In the genomic region with DNA sequence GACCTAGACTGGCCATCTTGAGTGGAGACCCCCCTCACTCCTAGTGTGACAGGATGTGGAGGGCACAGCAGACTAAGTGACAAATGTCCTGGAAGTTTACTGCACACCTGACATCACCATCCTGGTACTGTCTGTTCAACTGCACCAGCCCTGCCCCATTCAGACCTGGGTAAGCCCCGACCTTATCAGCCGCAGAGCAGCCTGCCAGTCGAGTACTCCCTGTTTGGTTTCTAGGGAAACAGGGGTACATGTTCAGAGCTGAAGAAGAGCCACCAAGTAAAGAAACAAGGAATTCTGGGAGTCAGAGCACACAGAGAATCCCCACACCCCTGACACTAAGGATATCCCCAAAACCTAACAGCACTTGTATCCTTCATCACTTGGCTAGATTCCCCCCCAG, we compare ENCODE assay signal across 13 mouse cellular contexts. TPM values are rescaled to one million over a fixed set of nuclear protein-coding genes. Genes with fewer than 3 reads are reported as not detected.
DNase-seq lines count a peak whose midpoint lies in the region; ATAC-seq and TF ChIP-seq lines count a peak whose summit lies in the region.
"Had no signal": no experiment of that assay in that cellular context is flagged by ENCODE, and none has a peak within 500 bp of the region (broad histone marks: within the 10 kb centered on the region; RNA-seq: fewer than 3 reads in every experiment).

No protein-coding gene starts in this region.

- H3K27ac ChIP-seq in forebrain, embryonic 10.5 days, result peak overlapping the region; percentile 77; the same call in 1 of the 2 replicates
- H3K27ac ChIP-seq in forebrain, embryonic 13.5 days, result no peak overlapping the region
- peak overlapping the region; percentile 87 for H3K27ac ChIP-seq in midbrain, embryonic 12.5 days (replicated peaks)
- H3K27ac ChIP-seq in midbrain, postnatal 0 days (ENCODE audit: low read depth, low read length), result no peak overlapping the region
- peak overlapping the region; percentile 59 for H3K27ac ChIP-seq in liver, embryonic 12.5 days
- no peak overlapping the region for H3K27ac ChIP-seq in stomach, embryonic 16.5 days (ENCODE audit: low read length)
- H3K27ac ChIP-seq in heart, embryonic 12.5 days (ENCODE audit: poor library complexity, severe bottlenecking), result no peak overlapping the region
- H3K27ac ChIP-seq: kidney, embryonic 15.5 days had no signal

- H3K36me3 ChIP-seq in forebrain, embryonic 10.5 days (replicated peaks), result peaks cover 26% of the 10 kb centered on the region
- peaks cover 22% of the 10 kb centered on the region for H3K36me3 ChIP-seq in forebrain, embryonic 13.5 days (ENCODE audit: poor library complexity, severe bottlenecking)
- peaks cover 23% of the 10 kb centered on the region for H3K36me3 ChIP-seq in midbrain, embryonic 12.5 days
- peaks cover 4% of the 10 kb centered on the region; the same call in 1 of the 2 replicates for H3K36me3 ChIP-seq in midbrain, postnatal 0 days (ENCODE audit: insufficient read depth, low read length)
- peaks cover 16% of the 10 kb centered on the region for H3K36me3 ChIP-seq in liver, embryonic 12.5 days
- 0 out of 2 replicates have a peak, but pooled peaks cover 9% of the 10 kb centered on the region for H3K36me3 ChIP-seq in stomach, embryonic 16.5 days (ENCODE audit: control insufficient read depth, insufficient read depth, low read length)
- H3K36me3 ChIP-seq in heart, embryonic 12.5 days, result no peaks in the 10 kb centered on the region

- no peaks in the 10 kb centered on the region for H3K9me3 ChIP-seq in forebrain, embryonic 10.5 days
- H3K9me3 ChIP-seq in forebrain, embryonic 13.5 days (replicated peaks), result no peaks in the 10 kb centered on the region
- H3K9me3 ChIP-seq in midbrain, embryonic 12.5 days, result no peaks in the 10 kb centered on the region
- no peaks in the 10 kb centered on the region for H3K9me3 ChIP-seq in midbrain, postnatal 0 days (ENCODE audit: low read length)
- H3K9me3 ChIP-seq in liver, embryonic 12.5 days (replicated peaks), result no peaks in the 10 kb centered on the region
- H3K9me3 ChIP-seq in stomach, embryonic 16.5 days (replicated peaks; ENCODE audit: control insufficient read depth, low read length), result no peaks in the 10 kb centered on the region
- no peaks in the 10 kb centered on the region for H3K9me3 ChIP-seq in heart, embryonic 12.5 days (replicated peaks)
- H3K9me3 ChIP-seq: embryonic facial prominence, embryonic 13.5 days; kidney, embryonic 15.5 days had no signal

- peaks cover 18% of the 10 kb centered on the region; the same call in 1 of the 2 replicates for H3K27me3 ChIP-seq in forebrain, embryonic 10.5 days (ENCODE audit: poor library complexity, severe bottlenecking)
- no peaks in the 10 kb centered on the region for H3K27me3 ChIP-seq in forebrain, embryonic 13.5 days
- H3K27me3 ChIP-seq in midbrain, embryonic 12.5 days, result no peaks in the 10 kb centered on the region
- no peaks in the 10 kb centered on the region for H3K27me3 ChIP-seq in midbrain, postnatal 0 days (ENCODE audit: insufficient read depth, low read length)
- no peaks in the 10 kb centered on the region for H3K27me3 ChIP-seq in liver, embryonic 12.5 days (replicated peaks)
- no peaks in the 10 kb centered on the region for H3K27me3 ChIP-seq in stomach, embryonic 16.5 days (ENCODE audit: control insufficient read depth, insufficient read depth, low read length)
- no peaks in the 10 kb centered on the region for H3K27me3 ChIP-seq in heart, embryonic 12.5 days (replicated peaks)
- H3K27me3 ChIP-seq: embryonic facial prominence, embryonic 13.5 days; kidney, embryonic 15.5 days had no signal

- no peak for TF ChIP-seq CTCF in midbrain, postnatal 0 days (IDR thresholded peaks at IDR 0.05)

- no peak for DNase-seq in forebrain, embryonic 10.5 days (ENCODE audit: extremely low spot score, low spot score)
- no peak for DNase-seq in midbrain, postnatal 0 days (ENCODE audit: low spot score)
- DNase-seq in spleen, adult 18-20 months, result no peak
- DNase-seq: cerebellum, adult 8-10 months; heart, postnatal 4 days; thymus, adult 2 months had no signal

- 61% methylated on average over 3 of the region's 3 CpGs for WGBS in forebrain, embryonic 10.5 days
- 50% methylated on average over 3 of the region's 3 CpGs for WGBS in forebrain, embryonic 13.5 days
- 36% methylated on average over 3 of the region's 3 CpGs for WGBS in midbrain, embryonic 12.5 days
- whole genome bisulfite sequencing in midbrain, postnatal 0 days, result 34% methylated on average over 3 of the region's 3 CpGs
- 9% methylated on average over 3 of the region's 3 CpGs for WGBS in liver, embryonic 12.5 days (ENCODE audit: insufficient replicate concordance)
- WGBS in stomach, embryonic 16.5 days, result 40% methylated on average over 3 of the region's 3 CpGs
- WGBS in heart, embryonic 12.5 days, result 19% methylated on average over 3 of the region's 3 CpGs

- H3K4me3 ChIP-seq in forebrain, embryonic 10.5 days, result no peak overlapping the region
- no peak overlapping the region for H3K4me3 ChIP-seq in forebrain, embryonic 13.5 days
- no peak overlapping the region for H3K4me3 ChIP-seq in midbrain, embryonic 12.5 days
- no peak overlapping the region for H3K4me3 ChIP-seq in midbrain, postnatal 0 days (ENCODE audit: low read depth, low read length)
- H3K4me3 ChIP-seq in liver, embryonic 12.5 days, result peak overlapping the region; percentile 20
- H3K4me3 ChIP-seq in stomach, embryonic 16.5 days (replicated peaks; ENCODE audit: low read length), result no peak overlapping the region
- no peak overlapping the region for H3K4me3 ChIP-seq in heart, embryonic 12.5 days
- H3K4me3 ChIP-seq: embryonic facial prominence, embryonic 13.5 days; kidney, embryonic 15.5 days had no signal

- no peak for ATAC-seq in forebrain, embryonic 13.5 days
- no peak for ATAC-seq in midbrain, embryonic 12.5 days (ENCODE audit: low FRiP score, low read depth)
- no peak for ATAC-seq in midbrain, postnatal 0 days (ENCODE audit: low FRiP score)
- peak; percentile 94 for ATAC-seq in liver, embryonic 12.5 days
- ATAC-seq in stomach, embryonic 16.5 days (ENCODE audit: insufficient read depth, low FRiP score), result peak; percentile 14; the same call in 1 of the 2 replicates
- no peak for ATAC-seq in heart, embryonic 12.5 days (ENCODE audit: insufficient number of reproducible peaks, low FRiP score)

- peaks cover 81% of the 10 kb centered on the region for H3K4me1 ChIP-seq in forebrain, embryonic 10.5 days
- H3K4me1 ChIP-seq in forebrain, embryonic 13.5 days, result peaks cover 22% of the 10 kb centered on the region
- H3K4me1 ChIP-seq in midbrain, embryonic 12.5 days, result peaks cover 49% of the 10 kb centered on the region
- no peaks in the 10 kb centered on the region for H3K4me1 ChIP-seq in midbrain, postnatal 0 days (ENCODE audit: insufficient read depth, low read length)
- peaks cover 55% of the 10 kb centered on the region for H3K4me1 ChIP-seq in liver, embryonic 12.5 days
- peaks cover 26% of the 10 kb centered on the region for H3K4me1 ChIP-seq in stomach, embryonic 16.5 days (ENCODE audit: control insufficient read depth, insufficient read depth, low read length)
- H3K4me1 ChIP-seq in heart, embryonic 12.5 days (replicated peaks), result peaks cover 35% of the 10 kb centered on the region

- H3K4me2 ChIP-seq in forebrain, embryonic 13.5 days, result no peak overlapping the region
- no peak overlapping the region for H3K4me2 ChIP-seq in midbrain, embryonic 12.5 days (replicated peaks)
- no peak overlapping the region for H3K4me2 ChIP-seq in midbrain, postnatal 0 days (ENCODE audit: low read depth, low read length, poor library complexity, severe bottlenecking)
- peak overlapping the region; percentile 53 for H3K4me2 ChIP-seq in liver, embryonic 12.5 days
- no peak overlapping the region for H3K4me2 ChIP-seq in stomach, embryonic 16.5 days (ENCODE audit: low read depth, low read length)
- no peak overlapping the region for H3K4me2 ChIP-seq in heart, embryonic 12.5 days
- H3K4me2 ChIP-seq: embryonic facial prominence, embryonic 13.5 days; kidney, embryonic 15.5 days had no signal

- no peak overlapping the region for H3K9ac ChIP-seq in forebrain, embryonic 13.5 days
- no peak overlapping the region for H3K9ac ChIP-seq in midbrain, embryonic 12.5 days (replicated peaks)
- no peak overlapping the region for H3K9ac ChIP-seq in midbrain, postnatal 0 days (replicated peaks; ENCODE audit: low read length, poor library complexity, severe bottlenecking)
- H3K9ac ChIP-seq in liver, embryonic 12.5 days, result peak overlapping the region; percentile 39; the same call in 1 of the 2 replicates
- no peak overlapping the region for H3K9ac ChIP-seq in stomach, embryonic 16.5 days (ENCODE audit: low read length)
- H3K9ac ChIP-seq in heart, embryonic 12.5 days, result no peak overlapping the region
- H3K9ac ChIP-seq: embryonic facial prominence, embryonic 13.5 days; kidney, embryonic 15.5 days had no signal

RNA-seq across cellular contexts. Expression of a gene that starts 55.1 kb away (rescaled TPM):
- polyA plus RNA-seq in forebrain, embryonic 10.5 days (2016; fragmentation: Nextera tagmentation; extraction: Ambion mirVana), result 9.2 and 9.7 TPM in 2 replicates
- 13.6 and 14.7 TPM in 2 replicates for polyA plus RNA-seq in forebrain, embryonic 13.5 days (2015; fragmentation: Nextera tagmentation; extraction: Ambion mirVana)
- 27.5 and 28.0 TPM in 2 replicates for polyA plus RNA-seq in midbrain, embryonic 12.5 days (2016; fragmentation: Nextera tagmentation; extraction: Ambion mirVana)
- total RNA-seq in midbrain, postnatal 0 days (2014; rRNA removed), result 20.0 and 21.9 TPM in 2 replicates
- polyA plus RNA-seq in midbrain, postnatal 0 days (2015; fragmentation: Nextera tagmentation; extraction: Ambion mirVana), result 8.4 TPM in 2 replicates
- 8.9 and 9.5 TPM in 2 replicates for polyA plus RNA-seq in liver, embryonic 12.5 days (2016; fragmentation: Nextera tagmentation; extraction: Ambion mirVana)
- polyA plus RNA-seq in stomach, embryonic 16.5 days (2015; fragmentation: Nextera tagmentation; extraction: Ambion mirVana), result 24.6 and 25.5 TPM in 2 replicates
- 3.1 and 4.4 TPM in 2 replicates for polyA plus RNA-seq in heart, embryonic 12.5 days (2016; fragmentation: Nextera tagmentation; extraction: Ambion mirVana)

Comparison
In these comparisons a context has a peak if more than half of its experiments do, and no peak if none do; other contexts are left out.
1. H3K27ac ChIP-seq: peak in forebrain, embryonic 10.5 days (single experiment), midbrain, embryonic 12.5 days (single experiment) and liver, embryonic 12.5 days (single experiment); none in forebrain, embryonic 13.5 days (single experiment), midbrain, postnatal 0 days (single experiment), stomach, embryonic 16.5 days (single experiment) and heart, embryonic 12.5 days (single experiment).
2. ATAC-seq: peak in liver, embryonic 12.5 days (single experiment) and stomach, embryonic 16.5 days (single experiment); none in forebrain, embryonic 13.5 days (single experiment), midbrain, embryonic 12.5 days (single experiment), midbrain, postnatal 0 days (single experiment) and heart, embryonic 12.5 days (single experiment).